Mouse (Mus musculus) kidney, adult 2 months (tissue): Measurements from ENCODE around the gene Bglap3. TPM values are rescaled to one million over a fixed set of nuclear protein-coding genes. Genes with fewer than 3 reads are reported as not detected.
A peak's percentile ranks its signal among the peaks of the same experiment; 100 is the strongest.
"Not testable (repeated sequence)": the region's sequence is repeated elsewhere in the genome, so short reads cannot be mapped to it uniquely, and the experiment has no call there.

Experiments
- DNase-seq: peaks from one replicate; pipeline ENCODE4 v3.0.0; 2021
- H3K27ac ChIP-seq: fragments of 200-500 bp; 2 replicates; pipeline ENCODE4 v1.5.1; 2012; ENCODE audit warnings: low read depth, low read length, control low read depth, inconsistent platforms; ENCODE audit not compliant: insufficient read depth
- H3K27me3 ChIP-seq: fragments of 200-500 bp; replicated peaks from 2 replicates; pipeline ENCODE4 v1.6.1; 2012; ENCODE audit warnings: mild to moderate bottlenecking, moderate library complexity, low read length, inconsistent platforms; ENCODE audit not compliant: control insufficient read depth, insufficient read depth
- H3K36me3 ChIP-seq: fragments of 200-500 bp; 2 replicates; pipeline ENCODE4 v1.6.1; 2012; ENCODE audit warnings: mild to moderate bottlenecking, moderate library complexity, low read length, inconsistent platforms; ENCODE audit not compliant: control insufficient read depth, insufficient read depth
- H3K4me1 ChIP-seq: fragments of 200-500 bp; 2 replicates; pipeline ENCODE4 v1.6.1; 2011; ENCODE audit warnings: low read length; ENCODE audit not compliant: control insufficient read depth, insufficient read depth
- H3K4me3 ChIP-seq: fragments of 200-500 bp; 2 replicates; pipeline ENCODE4 v1.5.1; 2011; ENCODE audit warnings: mild to moderate bottlenecking, low read depth, low read length, control low read depth; ENCODE audit not compliant: insufficient read depth
- CTCF ChIP-seq: fragments of 200-500 bp; conservative IDR thresholded peaks from 2 replicates; pipeline ENCODE4 v1.5.1; 2011; ENCODE audit warnings: low read depth, mild to moderate bottlenecking, control low read depth, low read length, moderate library complexity, mixed read lengths; ENCODE audit not compliant: insufficient read depth, insufficient read length
- POLR2A ChIP-seq: fragments of 200-500 bp; IDR thresholded peaks from one replicate; pipeline ENCODE4 v1.6.1; 2011; ENCODE audit warnings: low read depth, low read length, control low read depth
- WGBS: fragments of 180-500 bp; shearing (Covaris S2); methylation state at CpG from one replicate; pipeline ENCODE4 v1.1.7; 2018; 5-methylcytosine and 5-hydroxymethylcytosine counted together
- polyA plus RNA-seq: library from polyadenylated mRNA; depleted of rRNA; stranded (reverse); fragments of >200 nt; gene quantifications from 2 replicates; pipeline ENCODE4 v1.2.3, GENCODE M21; 2012

The Bglap3 gene
- polyA plus RNA-seq, 1 experiment, result 3.2 TPM

DNA sequence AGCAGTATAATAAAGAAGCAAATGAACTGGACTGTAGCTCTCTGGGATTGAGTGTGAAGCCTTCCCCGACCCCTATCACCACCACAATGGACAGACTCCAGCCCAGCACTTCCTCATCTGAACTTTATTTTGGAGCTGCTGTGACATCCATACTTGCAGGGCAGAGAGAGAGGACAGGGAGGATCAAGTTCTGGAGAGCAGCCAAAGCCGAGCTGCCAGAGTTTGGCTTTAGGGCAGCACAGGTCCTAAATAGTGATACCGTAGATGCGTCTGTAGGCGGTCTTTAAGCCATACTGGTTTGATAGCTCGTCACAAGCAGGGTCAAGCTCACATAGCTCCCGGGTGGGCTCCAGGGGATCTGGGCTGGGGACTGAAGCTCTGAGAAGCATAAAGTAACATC lies 4.0 kb downstream of the Bglap3 start:
- 86% methylated on average over 7 of the region's 7 CpGs for WGBS

DNA sequence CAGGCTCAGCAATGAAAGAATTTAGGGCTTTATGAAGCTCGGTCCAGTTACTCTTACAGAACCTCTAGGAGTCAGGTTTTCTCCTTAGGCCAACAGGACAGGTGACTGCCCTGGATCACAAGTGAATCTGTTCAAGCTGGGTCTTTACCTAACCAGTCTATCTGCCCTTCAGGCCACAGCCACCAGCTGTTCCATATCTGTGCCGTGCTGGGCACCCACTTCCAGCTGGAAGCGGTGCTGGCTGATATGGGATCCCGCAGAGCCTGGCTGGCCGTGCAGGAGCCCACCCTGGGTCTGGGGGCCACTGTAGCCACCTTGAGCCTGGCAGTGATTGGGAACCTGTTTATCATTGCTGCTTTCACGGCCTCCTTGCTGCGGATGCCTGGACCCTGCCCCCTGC lies 5.0 kb downstream of the Bglap3 start:
- not testable (repeated sequence) for H3K27me3 ChIP-seq, H3K36me3 ChIP-seq, H3K4me1 ChIP-seq, H3K4me3 ChIP-seq, DNase-seq, H3K27ac ChIP-seq
- WGBS, result 51% methylated on average over 3 of the region's 7 CpGs

More for the DNA sequence above, 4.0 kb downstream of the Bglap3 start:
- H3K4me1 ChIP-seq, H3K27ac ChIP-seq, H3K36me3 ChIP-seq, H3K27me3 ChIP-seq, DNase-seq, H3K4me3 ChIP-seq: not testable (repeated sequence)

GRCm38 (mm10) chr3:88366830-88367428 lies 5.6 kb downstream of the Bglap3 start:
- not testable (repeated sequence) for H3K4me1 ChIP-seq, H3K36me3 ChIP-seq, H3K27ac ChIP-seq, H3K4me3 ChIP-seq, H3K27me3 ChIP-seq
- peak; percentile 51 for DNase-seq
- WGBS, result 8% methylated on average over 20 of the region's 22 CpGs

- H3K4me1 ChIP-seq, result no peaks in the 10 kb centered on the region
- 56% methylated on average over 34 of the region's 34 CpGs for WGBS
- TF ChIP-seq CTCF (no peak), POLR2A (no peak)
- no peaks in the 10 kb centered on the region; the same call in 1 of the 2 replicates for H3K36me3 ChIP-seq
- no peaks in the 10 kb centered on the region for H3K27me3 ChIP-seq
- H3K27ac ChIP-seq, result no peak overlapping the region
- no peak for DNase-seq
- H3K4me3 ChIP-seq, result no peak overlapping the region
Observed at GRCm38 (mm10) chr3:88365705-88366361, 6.7 kb downstream of the Bglap3 start.

DNA sequence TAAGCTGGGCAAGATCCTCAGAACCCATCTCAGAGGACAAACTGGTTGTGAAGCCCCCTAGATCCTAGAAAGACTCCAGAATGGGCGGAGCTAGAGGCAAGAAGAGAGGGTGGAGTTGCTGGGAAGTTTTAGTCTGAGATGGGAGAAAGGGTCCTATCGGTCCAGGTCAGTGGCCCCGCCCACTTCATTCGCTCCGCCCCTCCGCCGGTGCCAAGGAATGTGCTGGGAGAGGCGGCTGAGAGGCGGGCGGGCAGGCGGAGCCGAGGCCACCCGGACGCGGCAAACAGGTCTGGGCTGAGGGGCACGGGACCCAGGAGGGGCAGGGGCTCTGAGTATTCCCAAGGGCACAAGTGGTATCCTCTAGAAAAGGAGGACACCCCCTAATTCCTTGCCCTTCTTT lies 8.2 kb downstream of the Bglap3 start, which contains the start of gene Paqr6:
Gene Paqr6 (plus strand): TSS at position 248 of the 400 bp plus-strand sequence.
- no peaks in the 10 kb centered on the region for H3K27me3 ChIP-seq
- 9% methylated on average over 16 of the region's 16 CpGs for WGBS
- H3K4me1 ChIP-seq, result no peaks in the 10 kb centered on the region
- H3K27ac ChIP-seq, result no peak within 1 kb of the TSS
- DNase-seq, result peak; percentile 77
- TF ChIP-seq CTCF, result no peak
- TF ChIP-seq POLR2A, result no peak
- H3K36me3 ChIP-seq, result peaks cover 2% of the 10 kb centered on the region; the same call in 1 of the 2 replicates
- no peak within 1 kb of the TSS for H3K4me3 ChIP-seq

DNA sequence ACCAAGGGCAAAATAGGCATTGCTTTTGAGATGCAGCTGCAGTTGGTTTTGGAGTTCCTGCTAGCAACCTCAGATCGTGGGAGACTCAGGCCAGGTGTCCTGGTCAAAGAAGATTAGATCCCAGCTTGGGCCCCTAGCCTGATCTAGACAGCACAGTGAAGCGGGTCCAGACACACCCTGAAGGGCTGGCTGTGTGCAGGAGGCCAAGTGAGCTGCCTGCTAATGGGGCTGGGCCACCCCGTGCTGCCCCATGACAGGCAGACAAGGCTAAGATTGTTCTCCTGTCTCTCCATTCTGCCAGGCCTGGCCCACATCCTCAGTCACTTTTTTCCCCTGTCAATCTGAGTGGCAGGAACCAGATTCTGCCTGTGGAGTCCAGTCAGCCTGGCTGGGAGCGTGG lies 8.8 kb downstream of the Bglap3 start:
- Histone ChIP-seq H3K4me1 (no peaks in the 10 kb centered on the region), H3K36me3 (peaks cover 3% of the 10 kb centered on the region; the same call in 1 of the 2 replicates), H3K27me3 (no peaks in the 10 kb centered on the region), H3K27ac (no peak overlapping the region), H3K4me3 (no peak overlapping the region)
- DNase-seq, result no peak
- TF ChIP-seq CTCF (no peak), POLR2A (no peak)
- 79% methylated on average over 4 of the region's 4 CpGs for WGBS

GRCm38 (mm10) chr3:88361612-88362313 lies 10.8 kb downstream of the Bglap3 start:
- peaks cover 3% of the 10 kb centered on the region; the same call in 1 of the 2 replicates for H3K36me3 ChIP-seq
- no peaks in the 10 kb centered on the region for H3K4me1 ChIP-seq
- DNase-seq, result no peak
- WGBS, result 73% methylated on average over 2 of the region's 2 CpGs
- no peak overlapping the region for H3K4me3 ChIP-seq
- TF ChIP-seq CTCF (no peak), POLR2A (no peak)
- no peaks in the 10 kb centered on the region for H3K27me3 ChIP-seq
- H3K27ac ChIP-seq, result no peak overlapping the region

GRCm38 (mm10) chr3:88361096-88361495 lies 11.4 kb downstream of the Bglap3 start:
- Histone ChIP-seq H3K27ac (no peak overlapping the region), H3K4me1 (no peaks in the 10 kb centered on the region), H3K27me3 (no peaks in the 10 kb centered on the region), H3K4me3 (no peak overlapping the region), H3K36me3 (peaks cover 3% of the 10 kb centered on the region; the same call in 1 of the 2 replicates)
- TF ChIP-seq CTCF, result no peak
- TF ChIP-seq POLR2A, result no peak
- 58% methylated on average over 6 of the region's 6 CpGs for WGBS
- no peak for DNase-seq
